Mouse (Mus musculus): ENCODE data around the gene Def8. TPM values are rescaled to one million over a fixed set of nuclear protein-coding genes. Genes with fewer than 3 reads are reported as not detected.
"Not testable (repeated sequence)": the region's sequence is repeated elsewhere in the genome, so short reads cannot be mapped to it uniquely, and the experiment has no call there.

The Def8 gene
- total RNA-seq, 2 experiments from 2014 or later, result 56.7 to 62.1 TPM

- H3K27ac ChIP-seq, result no peak overlapping the region
- TF ChIP-seq CTCF (conservative IDR thresholded peaks at IDR 0.05), result no peak
- H3K4me3 ChIP-seq, result no peak overlapping the region
- no peak for DNase-seq (ENCODE audit: low spot score in 2 of 2)
Measured at GRCm38 (mm10) chr8:123428939-123429721, 5.8 kb downstream of the Def8 start.

GRCm38 (mm10) chr8:123429722-123430013 lies 6.3 kb downstream of the Def8 start:
- H3K27ac ChIP-seq; H3K4me3 ChIP-seq; DNase-seq (ENCODE audit: low spot score in 2 of 2): not testable (repeated sequence)

- not testable (repeated sequence) for H3K27ac ChIP-seq; H3K4me3 ChIP-seq; DNase-seq (ENCODE audit: low spot score in 2 of 2)
Measured at GRCm38 (mm10) chr8:123430936-123431335, 7.6 kb downstream of the Def8 start.

- Histone ChIP-seq H3K4me3 (no peak overlapping the region), H3K27ac (no peak overlapping the region)
- TF ChIP-seq CTCF (conservative IDR thresholded peaks at IDR 0.05), result no peak
- DNase-seq (ENCODE audit: low spot score in 2 of 2), result no peak
Measured at GRCm38 (mm10) chr8:123431616-123432365, 8.5 kb downstream of the Def8 start.

GRCm38 (mm10) chr8:123432381-123432780 lies 9.1 kb downstream of the Def8 start:
- no peak for TF ChIP-seq CTCF (conservative IDR thresholded peaks at IDR 0.05)
- no peak overlapping the region for H3K4me3 ChIP-seq
- no peak overlapping the region for H3K27ac ChIP-seq
- no peak for DNase-seq (ENCODE audit: low spot score in 2 of 2)

- DNase-seq (ENCODE audit: low spot score in 2 of 2); H3K27ac ChIP-seq; H3K4me3 ChIP-seq: not testable (repeated sequence)
Measured at GRCm38 (mm10) chr8:123433241-123433974, 10.1 kb downstream of the Def8 start.

- no peak for DNase-seq (ENCODE audit: low spot score in 2 of 2)
Measured at GRCm38 (mm10) chr8:123441788-123442187, 18.5 kb downstream of the Def8 start.

GRCm38 (mm10) chr8:123442351-123442750 lies 19.0 kb downstream of the Def8 start:
- H3K4me3 ChIP-seq, result peak overlapping the region; percentile 77
- TF ChIP-seq CTCF (conservative IDR thresholded peaks at IDR 0.05), result no peak
- H3K27ac ChIP-seq, result peak overlapping the region; percentile 93
- no peak for DNase-seq (ENCODE audit: low spot score in 2 of 2)

More at GRCm38 (mm10) chr8:123441788-123442187, 18.5 kb downstream of the Def8 start:
- no peak for TF ChIP-seq CTCF (conservative IDR thresholded peaks at IDR 0.05)
- no peak overlapping the region for H3K27ac ChIP-seq
- H3K4me3 ChIP-seq, result no peak overlapping the region

GRCm38 (mm10) chr8:123442871-123443575 lies 19.7 kb downstream of the Def8 start:
- Histone ChIP-seq H3K27ac (peak overlapping the region; percentile 93), H3K4me3 (peak overlapping the region; percentile 77)
- TF ChIP-seq CTCF (conservative IDR thresholded peaks at IDR 0.05), result peak; percentile 82
- DNase-seq (ENCODE audit: low spot score in 2 of 2), result peak; percentile 87 to 94

- peak overlapping the region; percentile 77 for H3K4me3 ChIP-seq
- DNase-seq (ENCODE audit: low spot score in 2 of 2), result no peak
- peak overlapping the region; percentile 93 for H3K27ac ChIP-seq
- TF ChIP-seq CTCF (conservative IDR thresholded peaks at IDR 0.05), result no peak
Measured at GRCm38 (mm10) chr8:123443576-123443921, 20.2 kb downstream of the Def8 start.

- Histone ChIP-seq H3K4me3 (peak overlapping the region; percentile 77), H3K27ac (no peak overlapping the region; the same call in 1 of the 2 replicates)
- TF ChIP-seq CTCF (conservative IDR thresholded peaks at IDR 0.05), result no peak
- DNase-seq (ENCODE audit: low spot score in 2 of 2), result no peak
Measured at GRCm38 (mm10) chr8:123444131-123444530, 20.8 kb downstream of the Def8 start.

GRCm38 (mm10) chr8:123445981-123446380 lies 22.7 kb downstream of the Def8 start:
- no peak for TF ChIP-seq CTCF (conservative IDR thresholded peaks at IDR 0.05)
- H3K4me3 ChIP-seq, result no peak overlapping the region
- no peak overlapping the region for H3K27ac ChIP-seq
- no peak for DNase-seq (ENCODE audit: low spot score in 2 of 2)

- DNase-seq (ENCODE audit: low spot score in 2 of 2), result no peak
- Histone ChIP-seq H3K27ac (no peak overlapping the region), H3K4me3 (no peak overlapping the region)
- no peak for TF ChIP-seq CTCF (conservative IDR thresholded peaks at IDR 0.05)
Measured at GRCm38 (mm10) chr8:123446799-123447198, 23.5 kb downstream of the Def8 start.

All from layer of hippocampus, adult 2 months (tissue).